Mouse (Mus musculus) cerebellum, adult 8-10 months (tissue): ENCODE results near the gene Pigu.

Experiments
- DNase-seq: peaks from one replicate; pipeline ENCODE4 v3.0.0; 2022

Gene Pigu

DNA sequence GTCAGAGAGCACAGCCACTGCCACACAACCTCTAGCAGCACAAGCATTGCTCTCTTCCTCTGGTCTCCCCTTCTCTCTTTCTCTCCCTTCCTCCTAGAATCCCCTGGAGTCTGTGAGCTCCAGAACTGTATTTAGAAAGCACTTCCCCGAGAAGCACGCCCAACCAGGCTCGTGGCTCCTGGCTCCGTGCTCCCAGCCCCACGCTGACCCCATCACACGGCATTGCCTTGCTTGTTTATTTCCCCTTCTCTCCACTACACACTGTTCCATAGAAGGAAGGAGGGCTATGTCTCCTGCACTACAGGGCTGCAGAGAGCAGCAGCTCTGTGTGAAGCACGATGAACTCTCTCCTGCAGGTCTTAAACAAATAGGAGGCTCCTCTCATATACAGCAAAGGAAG is 72.6 kb downstream of the Pigu start:
- no peak for DNase-seq

DNA sequence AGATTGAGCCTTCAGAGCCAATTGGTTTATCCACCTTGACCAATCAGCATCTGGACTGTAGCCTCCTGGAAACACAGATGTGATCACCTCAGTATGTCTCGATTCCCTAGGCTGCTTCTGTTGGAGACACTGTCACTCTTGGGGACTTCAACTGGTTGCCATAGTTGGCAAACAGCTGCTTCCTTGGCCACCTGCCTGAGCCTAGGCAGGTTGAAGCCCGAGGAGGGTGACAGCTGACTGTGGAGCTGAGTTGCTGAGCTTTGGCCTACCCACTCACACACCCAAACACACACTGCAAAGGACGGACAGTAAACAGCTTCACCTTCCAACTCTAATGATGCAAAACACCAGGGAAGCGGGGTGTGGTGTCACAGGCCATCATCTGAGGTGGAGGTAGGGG is 73.4 kb downstream of the Pigu start:
- no peak for DNase-seq

DNA sequence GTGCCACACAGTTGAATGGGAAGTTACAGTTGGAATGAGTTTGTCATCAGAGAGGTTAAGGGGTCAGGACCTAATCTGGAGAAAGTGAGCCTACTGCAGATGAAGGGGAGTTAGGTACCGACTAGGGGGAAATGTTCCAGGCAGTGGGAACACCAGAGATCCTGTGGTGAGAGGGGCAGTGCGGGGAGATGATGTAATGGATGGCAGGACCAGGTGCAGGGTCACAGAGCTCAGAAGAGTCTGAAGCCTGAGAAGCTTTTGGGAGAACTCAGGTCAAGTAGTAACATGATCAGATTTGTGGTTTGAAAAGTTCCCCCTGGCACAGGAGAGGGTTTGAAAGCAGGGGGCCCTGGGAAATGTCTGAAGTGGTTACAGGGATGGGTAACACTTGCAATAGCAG is 77.1 kb downstream of the Pigu start:
- no peak for DNase-seq

DNA sequence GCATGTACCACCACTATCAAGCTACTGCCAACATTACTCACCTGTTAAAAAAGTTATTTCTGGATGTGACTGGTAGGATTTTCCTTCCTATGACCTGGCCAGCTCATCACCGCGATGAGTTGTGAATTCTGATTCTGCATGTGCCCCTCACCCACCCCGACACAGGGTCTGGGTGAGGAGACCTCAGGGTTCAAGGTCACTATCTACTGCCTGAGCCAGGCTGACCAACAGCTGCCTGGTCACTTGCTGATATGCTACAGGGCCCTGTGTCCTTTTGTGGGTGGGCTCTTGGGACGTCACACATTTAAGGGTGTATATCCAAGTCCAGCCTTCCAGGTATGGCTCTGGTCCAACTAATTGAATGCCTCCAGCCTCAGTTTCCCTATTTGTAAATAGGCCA is 78.1 kb downstream of the Pigu start:
- DNase-seq, result no peak

DNA sequence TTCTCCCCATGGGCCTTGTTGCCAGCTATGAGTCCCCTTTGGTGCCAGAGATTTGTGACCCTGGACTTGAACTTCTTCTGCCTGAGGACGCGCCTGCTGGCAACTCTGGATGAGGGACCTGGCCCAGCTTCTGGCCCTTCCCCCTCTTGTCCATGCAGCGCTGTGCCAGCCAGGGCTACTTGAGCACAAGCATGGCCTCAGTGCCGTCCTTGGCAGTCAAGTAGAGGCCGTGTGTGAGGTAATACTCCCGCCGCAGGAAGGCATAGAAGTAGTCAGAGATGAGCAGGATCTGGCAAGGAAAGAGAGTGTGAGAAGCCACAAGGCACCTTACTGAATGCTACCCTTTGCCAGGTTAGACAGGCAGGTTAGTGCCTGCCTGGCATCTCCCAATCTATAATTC is 78.9 kb downstream of the Pigu start:
- DNase-seq, result peak; percentile 45

DNA sequence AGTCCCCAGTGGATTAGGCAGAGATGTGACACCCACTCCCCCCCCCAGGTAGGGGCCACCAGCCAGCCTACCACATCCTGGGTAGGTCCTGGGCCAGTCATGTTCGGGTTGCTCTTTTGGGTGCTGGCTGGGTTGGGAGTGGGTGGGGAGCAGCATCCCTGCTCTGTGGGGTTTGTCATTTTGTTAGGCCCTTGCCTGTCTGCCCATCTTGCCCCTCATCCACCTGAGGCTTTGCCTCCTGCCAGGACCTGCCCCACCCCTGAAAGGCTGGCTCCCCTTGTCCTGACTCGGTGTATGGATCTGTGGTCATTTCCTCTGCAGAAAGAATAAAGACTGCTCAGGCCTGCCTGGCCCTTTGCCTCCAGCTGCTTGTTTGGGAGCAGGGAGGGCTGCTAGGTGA is 79.5 kb downstream of the Pigu start:
- DNase-seq, result no peak

DNA sequence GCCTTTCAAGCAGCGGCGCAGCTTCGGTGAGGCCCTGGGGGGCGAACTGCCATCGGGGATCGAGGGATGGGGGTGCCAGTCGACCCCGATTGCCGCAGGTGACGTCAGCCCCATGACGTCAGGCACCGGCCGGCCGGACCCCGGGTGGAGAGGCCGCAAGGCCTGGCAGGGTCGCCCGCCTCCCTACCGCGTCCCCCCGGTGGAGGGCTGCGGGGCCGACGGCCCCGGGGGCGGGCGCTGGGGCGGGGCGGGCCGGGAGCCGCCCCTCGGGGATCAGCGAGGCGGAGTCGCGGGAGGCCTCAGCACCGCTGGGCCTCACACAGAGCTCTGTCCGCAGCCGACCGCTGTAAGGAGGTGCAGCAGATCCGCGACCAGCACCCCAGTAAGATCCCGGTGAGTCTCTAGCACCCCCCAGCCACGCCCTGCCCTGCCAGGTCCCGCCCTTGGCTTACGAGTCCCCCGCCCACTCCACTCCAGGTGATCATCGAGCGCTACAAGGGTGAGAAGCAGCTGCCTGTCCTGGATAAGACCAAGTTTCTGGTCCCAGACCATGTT is 80.5 kb downstream of the Pigu start:
- DNase-seq, result peak; percentile 60

DNA sequence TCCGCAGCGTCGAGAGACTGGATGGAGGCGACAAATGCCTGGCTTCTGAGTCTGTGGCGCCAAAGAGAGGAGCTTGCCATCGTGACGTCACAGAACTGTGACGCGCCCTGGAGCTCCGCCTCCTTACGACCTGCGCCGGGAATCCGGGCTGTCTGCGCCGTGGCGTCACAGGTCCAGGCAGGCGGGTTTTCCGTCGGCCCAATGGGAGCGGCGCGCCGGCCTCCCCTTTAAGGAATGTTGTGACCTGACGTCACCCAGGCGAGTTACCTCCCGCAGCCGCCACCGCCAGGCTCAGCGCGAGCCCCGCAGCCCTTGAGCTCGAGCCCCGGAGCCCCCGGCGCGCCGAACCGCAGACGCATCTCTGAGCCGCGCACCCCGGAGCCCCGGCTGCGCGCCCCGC is 81.0 kb downstream of the Pigu start, which contains the start of gene Map1lc3a:
Map1lc3a (plus strand) TSS at position 103 of the 400 bp plus-strand sequence.
- peak; percentile 99 for DNase-seq

DNA sequence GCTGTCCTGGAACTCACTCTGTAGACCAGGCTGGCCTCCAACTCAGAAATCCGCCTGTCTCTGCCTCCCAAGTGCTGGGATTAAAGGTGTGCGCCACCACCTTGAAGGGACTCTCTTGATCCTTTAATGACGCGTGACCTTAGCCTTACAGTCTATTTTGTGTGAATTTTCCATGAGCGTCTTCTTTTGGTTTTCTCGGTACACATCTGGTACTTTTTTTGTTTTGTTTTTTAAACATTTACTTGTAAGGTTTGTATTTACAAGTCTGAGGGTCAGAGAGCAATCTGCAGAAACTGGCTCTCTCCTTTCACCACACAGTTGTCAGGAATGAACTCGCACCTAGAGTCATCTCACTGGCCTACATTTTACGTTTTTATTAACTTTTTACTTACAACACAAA is 83.6 kb downstream of the Pigu start:
- no peak for DNase-seq

DNA sequence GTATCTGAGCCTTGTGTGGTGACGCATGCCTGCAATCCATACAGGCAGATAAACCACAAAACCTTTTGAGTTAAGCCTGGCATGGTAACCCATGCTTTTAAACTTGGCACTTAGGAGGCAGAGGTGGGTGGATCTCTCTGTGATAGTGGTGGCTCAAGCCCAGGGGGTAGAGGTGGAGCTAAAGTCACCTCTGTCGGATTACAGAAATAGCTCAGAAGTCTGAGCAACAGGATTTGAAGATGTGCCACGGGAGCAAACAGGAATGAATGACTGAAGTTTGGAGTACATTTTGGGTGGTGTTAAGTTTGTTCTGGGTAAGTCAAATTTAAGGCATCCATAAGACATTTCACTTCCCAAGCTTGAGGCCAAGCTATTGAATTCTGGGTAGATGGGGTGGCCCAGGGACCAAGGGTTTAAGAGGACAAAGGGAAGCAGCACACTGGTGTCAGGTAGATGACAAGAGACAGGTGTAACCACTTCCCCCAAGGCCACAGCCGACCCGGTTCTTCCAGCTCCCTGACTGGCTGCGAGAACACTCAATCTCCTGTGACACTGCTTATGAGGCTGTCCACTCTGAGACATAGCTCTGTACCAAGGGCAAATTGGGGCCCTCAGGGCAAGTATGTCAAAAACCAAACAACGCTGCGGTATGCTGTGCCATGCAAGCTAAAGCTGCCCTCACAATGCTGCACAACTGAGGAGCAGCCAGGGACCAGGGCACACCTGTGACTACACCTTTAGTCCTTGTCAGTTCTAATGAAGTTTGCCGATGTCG is 84.6 kb downstream of the Pigu start:
- no peak for DNase-seq

DNA sequence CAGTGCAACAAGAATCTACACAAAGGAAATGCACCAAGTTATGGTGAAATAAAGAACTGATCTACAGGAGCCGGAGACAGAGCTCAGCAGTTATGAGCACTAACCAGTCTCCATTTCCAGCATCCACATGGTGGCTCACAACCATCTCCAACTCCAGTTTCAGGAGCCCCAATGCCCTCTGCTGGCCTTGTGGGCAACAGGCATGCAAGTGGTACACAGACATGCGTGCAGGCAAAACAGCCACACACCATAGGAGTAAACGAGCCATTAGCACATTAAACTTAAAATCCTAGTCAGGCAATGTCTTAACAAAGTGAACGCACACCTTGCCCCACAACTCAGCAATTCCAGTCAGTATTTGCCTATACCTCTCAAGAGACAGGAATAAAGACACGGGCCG is 85.3 kb downstream of the Pigu start:
- no peak for DNase-seq

DNA sequence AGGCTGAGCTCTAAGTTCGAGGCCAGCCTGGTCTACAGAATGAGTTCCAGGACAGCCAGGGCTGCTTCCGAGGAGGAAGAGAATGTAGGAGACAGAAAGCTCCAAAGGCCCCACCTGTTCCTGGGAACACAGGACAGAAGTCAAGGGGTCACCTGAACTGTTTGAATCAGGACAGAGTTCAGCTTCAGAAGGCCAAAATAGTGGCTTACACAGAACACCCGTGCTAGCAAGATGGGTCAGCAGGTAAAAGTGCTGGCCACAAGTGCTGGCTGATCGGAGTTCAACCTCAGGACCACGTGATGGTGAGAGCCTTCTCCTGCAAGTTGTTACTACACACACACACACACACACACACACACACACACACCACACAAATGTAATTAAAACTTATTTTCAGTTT is 90.3 kb downstream of the Pigu start:
- DNase-seq, result no peak

DNA sequence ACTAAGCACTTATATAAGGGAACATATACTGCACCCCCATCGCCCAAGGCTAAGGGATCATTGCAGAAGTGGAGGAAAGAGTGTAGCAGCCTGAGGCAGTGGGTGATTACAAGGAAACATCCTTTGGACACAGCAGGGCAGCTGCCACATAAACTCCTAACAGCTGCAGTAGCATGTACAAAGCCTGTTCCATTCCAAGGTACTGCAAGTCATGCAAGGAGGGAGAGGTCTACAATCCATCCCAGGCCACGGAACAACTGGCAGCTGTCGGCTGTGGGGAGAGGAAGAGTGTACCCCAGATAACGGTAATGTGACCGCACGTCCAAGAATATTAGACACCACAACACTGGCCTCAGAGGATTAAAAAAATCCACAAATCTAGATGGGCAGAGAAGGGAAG is 91.7 kb downstream of the Pigu start:
- no peak for DNase-seq

DNA sequence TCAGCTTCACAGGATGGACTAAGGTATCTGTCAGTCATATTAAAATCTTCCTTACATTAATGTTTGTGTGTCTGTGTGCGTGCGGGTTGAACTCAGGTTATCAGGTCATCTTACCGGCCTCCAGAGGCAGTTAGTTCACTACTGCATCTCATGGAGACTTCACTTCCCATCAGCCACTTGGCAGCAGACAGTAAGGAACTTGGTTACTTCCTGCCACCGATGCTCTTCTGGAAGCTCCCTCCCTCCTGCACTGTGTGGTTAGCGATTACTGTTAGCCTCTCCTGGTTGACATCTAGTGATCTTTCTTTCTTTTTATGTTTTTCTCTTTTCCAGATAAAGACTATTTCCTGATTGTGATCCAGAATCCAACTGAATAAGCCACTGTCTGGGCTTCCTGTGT is 107.6 kb downstream of the Pigu start:
- no peak for DNase-seq

DNA sequence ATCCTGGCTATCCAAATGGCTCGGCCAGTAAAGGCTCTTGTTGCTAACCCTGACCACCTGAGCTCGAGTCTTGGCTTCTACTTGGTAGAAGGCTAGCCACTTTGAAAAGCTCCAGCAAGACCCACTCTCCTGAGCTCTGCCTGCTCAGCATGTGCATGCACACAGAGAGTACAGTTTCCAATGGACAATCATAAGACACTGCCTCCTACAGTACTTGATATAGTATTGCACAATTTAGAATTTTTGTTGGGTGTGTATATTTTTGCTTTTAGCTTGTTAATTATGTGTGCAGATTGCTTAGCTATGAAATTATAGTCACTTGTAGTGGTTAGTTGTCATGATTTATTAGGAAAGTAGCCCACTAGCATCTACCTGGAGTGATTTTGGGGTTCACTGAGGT is 108.5 kb downstream of the Pigu start:
- DNase-seq, result no peak

DNA sequence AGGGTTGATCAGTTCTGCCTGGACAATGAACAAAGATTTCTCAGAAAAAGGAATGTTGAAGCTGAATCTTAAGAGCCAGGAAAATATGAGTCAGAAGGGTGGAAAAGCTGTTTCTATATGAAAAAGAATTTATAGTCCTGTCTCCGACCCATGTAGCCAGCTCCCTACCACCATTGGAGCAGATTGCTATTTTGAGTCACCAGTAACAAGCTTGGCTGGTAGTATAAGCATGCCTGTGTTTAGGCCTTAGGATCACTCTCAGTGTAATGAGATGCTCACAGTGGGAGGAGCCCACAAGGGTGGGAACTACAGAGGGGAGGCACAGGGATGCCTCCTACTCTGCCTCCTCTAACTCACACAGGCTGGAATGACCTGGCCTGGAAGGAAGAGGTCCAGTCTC is 109.0 kb downstream of the Pigu start:
- DNase-seq, result no peak

DNA sequence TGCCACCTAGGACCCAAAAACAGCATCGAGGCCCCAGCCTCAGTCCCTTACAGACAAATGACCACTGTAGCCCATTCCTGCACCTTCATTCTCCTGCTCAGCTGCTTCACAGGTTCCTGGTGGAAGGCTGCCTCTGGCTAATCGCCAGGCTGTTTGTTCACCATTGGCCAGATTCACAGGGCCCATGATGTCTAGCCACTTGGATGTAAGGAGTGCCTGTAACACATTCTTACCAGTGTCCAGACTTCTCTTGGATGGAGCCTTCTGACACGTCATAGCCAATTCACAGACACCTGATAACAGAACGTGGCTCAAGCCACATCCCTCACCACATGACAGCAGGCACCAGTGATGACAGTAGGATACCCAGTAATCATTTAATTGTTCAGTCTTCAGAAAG is 111.0 kb downstream of the Pigu start:
- peak; percentile 21 for DNase-seq

DNA sequence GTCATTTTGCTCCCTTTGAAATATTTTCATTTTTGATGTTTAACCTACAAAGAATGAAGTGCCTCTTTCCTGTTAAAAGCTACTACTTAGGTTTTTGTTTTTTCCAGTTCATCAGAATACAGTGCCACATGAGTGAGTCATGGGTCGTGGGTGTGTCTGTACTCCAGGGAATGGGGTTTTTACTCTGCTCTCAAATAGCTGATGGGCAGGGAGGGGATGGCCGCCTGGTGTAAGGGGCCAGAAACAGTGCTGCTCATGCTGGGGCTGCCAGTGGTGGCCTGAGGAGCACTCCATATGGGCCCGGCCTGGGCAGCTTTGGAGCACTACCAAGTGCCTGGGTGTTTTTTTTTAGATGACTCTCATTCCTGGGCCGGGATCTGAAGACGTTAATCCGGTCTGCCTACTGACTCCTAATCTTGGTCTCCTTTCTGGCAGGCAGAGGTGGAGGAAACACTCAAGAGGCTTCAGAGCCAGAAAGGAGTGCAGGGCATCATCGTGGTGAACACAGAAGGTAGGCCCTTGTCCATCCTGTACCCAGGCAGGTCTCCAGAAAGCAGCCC is 114.9 kb downstream of the Pigu start:
- peak; percentile 16 for DNase-seq

DNA sequence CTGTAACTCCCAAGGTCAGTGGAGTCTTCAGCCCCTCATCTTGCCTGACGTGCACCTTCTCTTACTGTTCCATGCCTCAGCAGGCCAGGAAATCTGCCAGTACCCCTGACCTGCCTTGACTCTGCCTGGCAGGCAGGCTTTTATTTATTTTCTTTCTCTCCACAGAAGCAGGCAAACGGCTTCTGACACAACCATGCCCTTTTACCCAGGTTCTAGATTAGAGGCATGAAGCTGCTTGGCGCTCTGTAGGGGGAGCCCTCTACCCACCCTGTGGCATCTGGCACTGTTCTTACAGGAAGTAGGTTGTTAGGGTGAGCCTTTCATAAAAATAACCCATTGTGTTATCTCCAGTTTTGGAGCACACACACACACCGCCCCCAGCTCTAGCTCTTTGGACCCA is 116.3 kb downstream of the Pigu start:
- DNase-seq, result no peak

DNA sequence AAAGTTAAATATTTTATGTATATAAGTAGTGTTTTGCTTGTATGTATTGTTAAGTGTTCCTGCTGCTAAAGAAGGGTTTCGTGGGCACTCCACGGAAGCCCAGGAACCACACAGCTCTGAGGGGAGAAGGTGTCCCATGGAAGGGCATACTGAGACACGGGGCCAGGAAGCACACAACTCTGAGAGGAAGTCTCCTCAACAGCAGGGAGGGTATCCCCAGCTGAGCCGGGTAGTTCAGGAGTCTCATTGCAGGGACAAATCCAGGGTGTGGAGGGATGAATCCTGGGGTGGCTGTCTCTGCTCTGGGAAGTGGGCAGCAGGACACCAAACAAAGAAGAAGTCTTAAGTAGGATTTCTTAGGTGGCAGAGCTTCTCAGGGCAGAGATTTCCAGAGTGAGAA is 120.0 kb downstream of the Pigu start:
- no peak for DNase-seq

DNA sequence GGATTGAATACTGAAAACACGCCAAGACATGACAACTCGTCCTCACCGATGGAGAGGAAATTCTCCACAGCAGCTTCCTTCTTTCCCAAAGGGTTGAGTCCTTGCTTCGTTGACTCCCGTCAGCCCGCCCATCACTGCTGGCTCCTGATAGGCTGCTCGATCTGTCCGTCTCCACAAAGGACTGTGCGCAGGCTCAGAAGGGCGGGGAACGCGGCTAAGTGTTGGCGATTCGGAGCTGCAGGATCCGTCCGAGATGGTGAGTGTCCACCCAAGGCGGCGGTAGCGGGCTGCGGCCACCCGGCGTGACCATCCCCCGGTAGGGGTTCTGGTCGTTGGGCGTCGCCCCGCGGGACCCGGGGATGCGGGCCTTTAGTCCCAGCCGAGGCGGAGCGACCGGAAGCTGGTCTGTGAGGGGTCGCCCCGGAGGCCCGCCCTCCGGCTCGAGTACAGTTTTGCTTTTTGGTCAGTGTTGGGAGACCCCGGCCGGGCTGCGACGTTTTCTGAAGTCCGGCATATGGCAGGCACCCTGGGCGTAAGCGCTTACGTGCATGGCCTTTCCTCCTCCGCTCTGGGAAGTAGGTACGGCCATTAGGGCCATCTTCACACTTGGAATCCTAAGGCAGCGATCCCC is 120.8 kb downstream of the Pigu start, which contains the start of gene Dynlrb1:
Dynlrb1 (plus strand) TSS at position 172 of the 631 bp plus-strand sequence.
- DNase-seq, result peak; percentile 100

DNA sequence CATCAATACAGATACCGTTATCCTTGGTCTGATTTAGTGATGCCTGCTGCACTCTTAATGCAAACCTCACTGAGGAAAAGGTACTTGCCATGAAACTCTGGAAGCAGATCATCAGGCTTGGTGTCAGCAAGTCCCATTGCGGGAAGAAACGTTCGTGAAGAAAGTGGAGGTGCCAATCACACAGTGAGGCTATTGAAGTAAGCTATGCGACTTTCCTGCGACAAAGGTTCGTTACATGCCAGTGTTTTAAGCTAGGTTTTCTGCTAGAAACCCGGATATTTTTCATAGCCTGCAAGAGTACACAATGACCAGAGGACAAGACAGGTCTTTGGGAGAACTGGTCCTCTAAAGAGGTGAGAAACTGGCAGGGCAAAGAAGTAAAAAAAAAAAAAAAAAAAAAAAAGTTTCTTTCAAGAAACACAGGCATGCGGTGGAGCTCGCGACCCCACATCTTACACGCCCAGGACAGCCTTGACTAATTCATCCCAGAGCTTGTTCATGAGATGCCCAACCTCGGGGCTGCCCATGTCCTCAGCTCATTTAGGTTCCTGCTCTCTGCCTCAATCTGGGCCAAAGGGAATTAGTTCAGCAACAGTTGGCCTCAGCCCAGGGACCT is 121.4 kb downstream of the Pigu start:
- peak; percentile 20 for DNase-seq
